Mouse (Mus musculus) neural tube, embryonic 11.5 days (tissue): ENCODE results near the gene Mdm2. TPM values are rescaled to one million over a fixed set of nuclear protein-coding genes. Genes with fewer than 3 reads are reported as not detected.
"Not testable (repeated sequence)": the region's sequence is repeated elsewhere in the genome, so short reads cannot be mapped to it uniquely, and the experiment has no call there.

Experiments
- ATAC-seq: fragments of 200-750 bp; cut with Nextera tagmentation; 2 replicates; pipeline ENCODE4 v1.8.0; 2017; ENCODE audit warnings: moderate number of reproducible peaks, mild to moderate bottlenecking, moderate TSS enrichment, moderate library complexity; ENCODE audit not compliant: insufficient read depth, low FRiP score, low TSS enrichment
- DNase-seq: peaks from one replicate; pipeline ENCODE4 v3.0.0-alpha.2; 2015; ENCODE audit warnings: low spot score
- H3K27ac ChIP-seq: fragments of 300-500 bp; sonication (generic); 2 replicates; pipeline ENCODE4 v1.5.1; 2014; ENCODE audit warnings: low read depth, mild to moderate bottlenecking, low read length
- H3K27me3 ChIP-seq: fragments of 300-500 bp; sonication (generic); 2 replicates; pipeline ENCODE4 v1.6.1; 2014; ENCODE audit warnings: mild to moderate bottlenecking, low read length, mixed read lengths; ENCODE audit not compliant: control insufficient read depth, insufficient read depth
- H3K36me3 ChIP-seq: fragments of 300-500 bp; sonication (generic); 2 replicates; pipeline ENCODE4 v1.6.1; 2014; ENCODE audit warnings: mild to moderate bottlenecking, low read length, moderate library complexity, mixed read lengths; ENCODE audit not compliant: control insufficient read depth, insufficient read depth
- H3K4me1 ChIP-seq: fragments of 300-500 bp; sonication (generic); 2 replicates; pipeline ENCODE4 v1.6.1; 2014; ENCODE audit warnings: low read length, mixed read lengths; ENCODE audit not compliant: control insufficient read depth, insufficient read depth
- H3K4me2 ChIP-seq: fragments of 300-500 bp; sonication (generic); 2 replicates; pipeline ENCODE4 v1.6.1; 2014; ENCODE audit warnings: low read depth, mild to moderate bottlenecking, moderate library complexity
- H3K4me3 ChIP-seq: fragments of 300-500 bp; sonication (generic); 2 replicates; pipeline ENCODE4 v1.5.1; 2014; ENCODE audit warnings: low read depth, low read length
- H3K9ac ChIP-seq: fragments of 300-500 bp; sonication (generic); 2 replicates; pipeline ENCODE4 v1.6.1; 2014; ENCODE audit warnings: mild to moderate bottlenecking, low read length
- H3K9me3 ChIP-seq: fragments of 300-500 bp; sonication (generic); 2 replicates; pipeline ENCODE4 v1.6.1; 2016; ENCODE audit warnings: low read length; ENCODE audit not compliant: control insufficient read depth
- WGBS: fragments of 180-500 bp; shearing (Covaris S2); extraction: QIAGEN DNeasy Blood & Tissue Kit; methylation state at CpG from one replicate; pipeline ENCODE4 v1.1.7; 2014; 5-methylcytosine and 5-hydroxymethylcytosine counted together
- polyA plus RNA-seq: library from polyadenylated mRNA; unstranded; fragments of >200 nt; fragmentation: Nextera tagmentation; extraction: Ambion mirVana; gene quantifications from 2 replicates; pipeline ENCODE4 v1.2.1, GENCODE M21; 2014

The Mdm2 gene
- polyA plus RNA-seq, 1 experiment from 2014 or later = 63.2 TPM

GRCm38 (mm10) chr10:117707114-117707838, 3.3 kb downstream of the Mdm2 start:
- WGBS = 97% methylated on average over 2 of the region's 2 CpGs
- Histone ChIP-seq H3K27me3 (no peaks in the 10 kb centered on the region), H3K9me3 (no peaks in the 10 kb centered on the region), H3K9ac (no peak overlapping the region), H3K4me1 (peaks cover 13% of the 10 kb centered on the region; the same call in 1 of the 2 replicates), H3K36me3 (peaks cover 14% of the 10 kb centered on the region), H3K4me2 (no peak overlapping the region), H3K27ac (no peak overlapping the region), H3K4me3 (no peak overlapping the region)
- DNase-seq = no peak
- no peak for ATAC-seq

- Histone ChIP-seq H3K27me3 (no peaks in the 10 kb centered on the region), H3K4me3 (no peak overlapping the region), H3K4me1 (peaks cover 13% of the 10 kb centered on the region; the same call in 1 of the 2 replicates), H3K4me2 (no peak overlapping the region), H3K27ac (no peak overlapping the region), H3K9me3 (no peaks in the 10 kb centered on the region), H3K36me3 (peaks cover 20% of the 10 kb centered on the region), H3K9ac (no peak overlapping the region)
- ATAC-seq (no peak), DNase-seq (no peak)
- WGBS = 89% methylated on average over 6 of the region's 6 CpGs
Observed at GRCm38 (mm10) chr10:117706440-117706839, 4.1 kb downstream of the Mdm2 start.

GRCm38 (mm10) chr10:117705806-117706205, 4.8 kb downstream of the Mdm2 start:
- DNase-seq (no peak), ATAC-seq (no peak)
- no peaks in the 10 kb centered on the region for H3K27me3 ChIP-seq
- no peak overlapping the region for H3K4me3 ChIP-seq
- no peak overlapping the region for H3K9ac ChIP-seq
- H3K36me3 ChIP-seq = peaks cover 20% of the 10 kb centered on the region
- H3K9me3 ChIP-seq = no peaks in the 10 kb centered on the region
- no peak overlapping the region for H3K4me2 ChIP-seq
- H3K27ac ChIP-seq = no peak overlapping the region
- H3K4me1 ChIP-seq = peaks cover 9% of the 10 kb centered on the region; the same call in 1 of the 2 replicates

- no peak for DNase-seq
- ATAC-seq = no peak
- H3K4me3 ChIP-seq = no peak overlapping the region
- peaks cover 9% of the 10 kb centered on the region; the same call in 1 of the 2 replicates for H3K4me1 ChIP-seq
- no peak overlapping the region for H3K4me2 ChIP-seq
- 98% methylated on average over 6 of the region's 6 CpGs for WGBS
- H3K27ac ChIP-seq = no peak overlapping the region
- H3K9me3 ChIP-seq = no peaks in the 10 kb centered on the region
- H3K27me3 ChIP-seq = no peaks in the 10 kb centered on the region
- H3K36me3 ChIP-seq = peaks cover 21% of the 10 kb centered on the region
- no peak overlapping the region for H3K9ac ChIP-seq
Observed at GRCm38 (mm10) chr10:117704964-117705335, 5.6 kb downstream of the Mdm2 start.

- H3K9ac ChIP-seq, H3K4me1 ChIP-seq, ATAC-seq, DNase-seq, H3K27ac ChIP-seq, H3K27me3 ChIP-seq, H3K4me2 ChIP-seq, H3K9me3 ChIP-seq, H3K4me3 ChIP-seq: not testable (repeated sequence)
- whole genome bisulfite sequencing = 97% methylated on average over 6 of the region's 6 CpGs
- peaks cover 24% of the 10 kb centered on the region for H3K36me3 ChIP-seq
Observed at GRCm38 (mm10) chr10:117704314-117704963, 6.1 kb downstream of the Mdm2 start.

GRCm38 (mm10) chr10:117703506-117703905, 7.1 kb downstream of the Mdm2 start:
- no peak overlapping the region for H3K27ac ChIP-seq
- 94% methylated on average over 3 of the region's 3 CpGs for WGBS
- peaks cover 3% of the 10 kb centered on the region; the same call in 1 of the 2 replicates for H3K4me1 ChIP-seq
- peaks cover 24% of the 10 kb centered on the region for H3K36me3 ChIP-seq
- H3K4me3 ChIP-seq = no peak overlapping the region
- H3K9ac ChIP-seq = no peak overlapping the region
- no peak for DNase-seq
- no peak overlapping the region for H3K4me2 ChIP-seq
- H3K9me3 ChIP-seq = no peaks in the 10 kb centered on the region
- no peak for ATAC-seq
- H3K27me3 ChIP-seq = no peaks in the 10 kb centered on the region

- Histone ChIP-seq H3K36me3 (peaks cover 27% of the 10 kb centered on the region), H3K27ac (no peak overlapping the region)
- WGBS = 94% methylated on average over 6 of the region's 6 CpGs
Observed at GRCm38 (mm10) chr10:117702024-117702833, 8.3 kb downstream of the Mdm2 start.

GRCm38 (mm10) chr10:117701034-117701829, 9.3 kb downstream of the Mdm2 start:
- no peak overlapping the region for H3K9ac ChIP-seq

More at GRCm38 (mm10) chr10:117702024-117702833, 8.3 kb downstream of the Mdm2 start:
- Histone ChIP-seq H3K4me1 (peaks cover under 1% of the 10 kb centered on the region; the same call in 1 of the 2 replicates), H3K4me3 (no peak overlapping the region), H3K4me2 (no peak overlapping the region), H3K9me3 (no peaks in the 10 kb centered on the region), H3K27me3 (no peaks in the 10 kb centered on the region), H3K9ac (no peak overlapping the region)
- DNase-seq (no peak), ATAC-seq (no peak)

More at GRCm38 (mm10) chr10:117701034-117701829, 9.3 kb downstream of the Mdm2 start:
- ATAC-seq (no peak), DNase-seq (no peak)
- Histone ChIP-seq H3K27me3 (no peaks in the 10 kb centered on the region), H3K4me2 (no peak overlapping the region), H3K36me3 (peaks cover 27% of the 10 kb centered on the region), H3K4me1 (no peaks in the 10 kb centered on the region), H3K9me3 (no peaks in the 10 kb centered on the region), H3K27ac (no peak overlapping the region), H3K4me3 (no peak overlapping the region)
- WGBS = 91% methylated on average over 6 of the region's 6 CpGs
